Mouse (Mus musculus) erythroblast, embryonic 14.5 days (primary cell): ENCODE measurements around the gene Cd2bp2.

Experiments used
- GATA1 ChIP-seq: IDR thresholded peaks from 2 replicates; pipeline ENCODE4 v1.6.1; 2012; ENCODE audit warnings: low read length, inconsistent platforms, mixed read lengths
- TAL1 ChIP-seq: IDR thresholded peaks from 3 replicates; pipeline ENCODE4 v1.6.1; 2012; ENCODE audit warnings: low read length, inconsistent platforms, mixed read lengths

DNA sequence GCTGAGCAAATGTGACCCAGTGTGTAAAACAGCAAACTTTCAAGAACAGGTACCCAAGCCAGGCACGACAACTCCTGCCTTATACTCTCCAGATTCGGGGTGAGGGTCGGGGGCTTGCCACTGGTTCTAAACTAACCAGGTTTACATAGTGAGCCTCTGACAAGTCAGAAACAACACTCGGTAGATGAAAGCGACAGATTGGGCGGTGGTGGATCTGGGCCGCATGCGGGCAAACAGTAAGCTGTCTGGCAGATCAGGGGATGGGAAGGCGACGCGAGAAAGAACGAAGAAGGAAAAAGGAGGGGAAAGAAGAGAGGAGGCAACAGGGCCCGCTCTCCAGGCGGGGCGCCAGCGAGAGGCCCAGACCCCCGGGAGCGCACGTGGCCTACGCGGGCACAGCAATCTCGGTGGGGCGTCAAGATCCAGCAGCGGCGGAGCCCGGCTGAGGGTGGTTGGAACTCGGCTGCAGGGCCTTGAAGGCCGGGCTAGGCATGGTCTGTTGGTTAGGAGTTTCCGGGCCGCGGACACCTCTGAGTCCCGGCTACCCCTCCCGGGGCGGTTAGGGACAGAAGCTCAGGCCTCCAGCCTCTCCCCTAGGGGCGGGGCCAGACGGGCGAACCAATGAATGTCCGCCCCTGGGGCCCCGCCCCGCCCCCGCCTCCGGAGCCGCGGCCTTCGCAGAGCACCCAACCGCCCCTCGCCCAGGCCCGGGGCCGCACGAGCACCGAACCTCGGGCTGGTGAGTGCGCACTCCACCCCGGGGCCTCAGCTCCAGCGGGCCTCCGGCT, 48.2 kb upstream of the Cd2bp2 start, which contains the start of gene Zfp771:
- peak; percentile 63 for TF ChIP-seq GATA1
- TF ChIP-seq TAL1: no peak
